Mouse (Mus musculus): Measurements from ENCODE around the gene Apba2. TPM values are rescaled to one million over a fixed set of nuclear protein-coding genes. Genes with fewer than 3 reads are reported as not detected.

Apba2 gene
- not detected for polyA plus RNA-seq (2014; fragmentation: Illumina TruSeq; extraction: RNeasy Lipid Tissue Mini Kit (QIAGEN cat#74804); ENCODE audit: low read depth, low replicate concordance)

GRCm38 (mm10) chr7:64501536-64502270 lies at the start of gene Apba2:
TSS of gene Apba2 (plus strand) at chr7:64501706.

Other genes starting within 250 kb of the Apba2 start
- gene Mtmr10, start 214.1 kb upstream of the Apba2 start, polyA plus RNA-seq (2014; fragmentation: Illumina TruSeq; extraction: RNeasy Lipid Tissue Mini Kit (QIAGEN cat#74804); ENCODE audit: low read depth, low replicate concordance): 31.9 TPM
- 6.6 TPM for gene Fan1, start 127.6 kb upstream of the Apba2 start, polyA plus RNA-seq (2014; fragmentation: Illumina TruSeq; extraction: RNeasy Lipid Tissue Mini Kit (QIAGEN cat#74804); ENCODE audit: low read depth, low replicate concordance)
- 41.8 TPM for gene Mphosph10, start 109.4 kb upstream of the Apba2 start, polyA plus RNA-seq (2014; fragmentation: Illumina TruSeq; extraction: RNeasy Lipid Tissue Mini Kit (QIAGEN cat#74804); ENCODE audit: low read depth, low replicate concordance)
- gene Mcee, start 109.1 kb upstream of the Apba2 start, polyA plus RNA-seq (2014; fragmentation: Illumina TruSeq; extraction: RNeasy Lipid Tissue Mini Kit (QIAGEN cat#74804); ENCODE audit: low read depth, low replicate concordance): 360 TPM